Mouse (Mus musculus) ES-Bruce4 (cell line): ENCODE results near the gene Ifnb1.

Experiments
- CTCF ChIP-seq: IDR thresholded peaks from one replicate; pipeline ENCODE4 v1.8.1; 2011; ENCODE audit warnings: low read depth, low read length
- EP300 ChIP-seq: IDR thresholded peaks from 2 replicates; pipeline ENCODE4 v1.6.1; 2011; ENCODE audit warnings: low read depth, low read length; ENCODE audit not compliant: insufficient read depth
- POLR2A ChIP-seq: IDR thresholded peaks from one replicate; pipeline ENCODE4 v1.8.1; 2011; ENCODE audit warnings: low read length; ENCODE audit not compliant: insufficient read depth

GRCm38 (mm10) chr4:88535742-88536141 is 13.2 kb upstream of the Ifnb1 start:
- TF ChIP-seq CTCF (no peak), POLR2A (no peak), EP300 (no peak)
